Mouse (Mus musculus) bone marrow macrophage, adult 2 months (primary cell): ENCODE data around the gene Cmc2.

Experiments used
- CTCF ChIP-seq: IDR thresholded peaks from 2 replicates; pipeline ENCODE4 v1.5.1; 2012; ENCODE audit warnings: low read depth, mild to moderate bottlenecking, low read length, moderate library complexity
- POLR2A ChIP-seq: IDR thresholded peaks from 2 replicates; pipeline ENCODE4 v1.6.1; 2012; ENCODE audit warnings: mild to moderate bottlenecking, low read depth, low read length, borderline replicate concordance

- no peak for TF ChIP-seq CTCF
- no peak for TF ChIP-seq POLR2A
These were observed 30.5 kb upstream of the Cmc2 start for GRCm38 (mm10) chr8:116951778-116952177.
